Mouse (Mus musculus): Measurements from ENCODE around the gene Pnpla7.

- TF ChIP-seq CTCF (IDR thresholded peaks at IDR 0.05; ENCODE audit: low read depth, low read length) (no peak), POLR2A (IDR thresholded peaks at IDR 0.05; ENCODE audit: extremely low read depth, insufficient read depth, low read length) (no peak)
These were observed 93.7 kb downstream of the Pnpla7 start for GRCm38 (mm10) chr2:25069537-25069936.

Measured in liver, adult 2 months (tissue).